Mouse (Mus musculus): ENCODE results near the gene Nxpe2. TPM values are rescaled to one million over a fixed set of nuclear protein-coding genes. Genes with fewer than 3 reads are reported as not detected.
A peak's percentile ranks its signal among the peaks of the same experiment; 100 is the strongest.

Gene Nxpe2
- 0.69 and 0.76 TPM in 2 replicates for polyA plus RNA-seq (2016; fragmentation: Nextera tagmentation; extraction: Ambion mirVana)

GRCm38 (mm10) chr9:48353148-48353698 lies at the start of gene Nxpe2:
TSS of gene Nxpe2 (minus strand) at chr9:48353454.
- 63% methylated on average over 2 of the region's 2 CpGs for WGBS
- Histone ChIP-seq H3K27ac (0 out of 2 replicates have a peak within 1 kb of the TSS, but pooled peaks have one; percentile 7), H3K4me1 (peaks cover 5% of the 10 kb centered on the region; the same call in 1 of the 2 replicates), H3K36me3 (no peaks in the 10 kb centered on the region), H3K27me3 (no peaks in the 10 kb centered on the region), H3K4me2 (replicated peaks) (no peak within 1 kb of the TSS), H3K4me3 (no peak within 1 kb of the TSS), H3K9ac (no peak within 1 kb of the TSS), H3K9me3 (replicated peaks) (no peaks in the 10 kb centered on the region)
- ATAC-seq (ENCODE audit: low FRiP score), result no peak

- Histone ChIP-seq H3K4me2 (replicated peaks) (no peak overlapping the region), H3K4me1 (no peaks in the 10 kb centered on the region), H3K4me3 (no peak overlapping the region), H3K9ac (no peak overlapping the region), H3K27me3 (no peaks in the 10 kb centered on the region), H3K36me3 (no peaks in the 10 kb centered on the region), H3K27ac (no peak overlapping the region), H3K9me3 (replicated peaks) (no peaks in the 10 kb centered on the region)
- no peak for ATAC-seq (ENCODE audit: low FRiP score)
- WGBS, result 92% methylated on average over 3 of the region's 3 CpGs
These were observed 36.7 kb upstream of the Nxpe2 start for GRCm38 (mm10) chr9:48389983-48390382.

GRCm38 (mm10) chr9:48388451-48388850 lies 35.2 kb upstream of the Nxpe2 start:
- Histone ChIP-seq H3K9me3 (replicated peaks) (no peaks in the 10 kb centered on the region), H3K4me3 (no peak overlapping the region), H3K4me2 (replicated peaks) (no peak overlapping the region), H3K36me3 (no peaks in the 10 kb centered on the region), H3K4me1 (no peaks in the 10 kb centered on the region), H3K27ac (no peak overlapping the region), H3K9ac (no peak overlapping the region), H3K27me3 (no peaks in the 10 kb centered on the region)
- WGBS, result 77% methylated on average over 4 of the region's 4 CpGs
- no peak for ATAC-seq (ENCODE audit: low FRiP score)

GRCm38 (mm10) chr9:48374357-48374756 lies 21.1 kb upstream of the Nxpe2 start:
- no peak overlapping the region for H3K4me2 ChIP-seq (replicated peaks)
- no peak overlapping the region for H3K9ac ChIP-seq
- WGBS, result 84% methylated on average over 2 of the region's 2 CpGs
- no peaks in the 10 kb centered on the region for H3K4me1 ChIP-seq
- H3K36me3 ChIP-seq, result no peaks in the 10 kb centered on the region
- ATAC-seq (ENCODE audit: low FRiP score), result no peak
- H3K27ac ChIP-seq, result no peak overlapping the region
- H3K9me3 ChIP-seq (replicated peaks), result no peaks in the 10 kb centered on the region
- H3K27me3 ChIP-seq, result no peaks in the 10 kb centered on the region
- no peak overlapping the region for H3K4me3 ChIP-seq

- Histone ChIP-seq H3K36me3 (no peaks in the 10 kb centered on the region), H3K27ac (no peak overlapping the region), H3K4me2 (replicated peaks) (no peak overlapping the region), H3K9ac (no peak overlapping the region), H3K4me3 (no peak overlapping the region), H3K4me1 (no peaks in the 10 kb centered on the region), H3K27me3 (no peaks in the 10 kb centered on the region), H3K9me3 (replicated peaks) (no peaks in the 10 kb centered on the region)
- WGBS, result 70% methylated on average over 4 of the region's 4 CpGs
- no peak for ATAC-seq (ENCODE audit: low FRiP score)
These were observed 20.1 kb upstream of the Nxpe2 start for GRCm38 (mm10) chr9:48373232-48373878.

GRCm38 (mm10) chr9:48362743-48363142 lies 9.5 kb upstream of the Nxpe2 start:
- WGBS, result 80% methylated on average over 6 of the region's 6 CpGs
- no peak overlapping the region for H3K9ac ChIP-seq
- H3K27me3 ChIP-seq, result no peaks in the 10 kb centered on the region
- no peaks in the 10 kb centered on the region for H3K9me3 ChIP-seq (replicated peaks)
- H3K27ac ChIP-seq, result no peak overlapping the region
- no peak for ATAC-seq (ENCODE audit: low FRiP score)
- no peak overlapping the region for H3K4me2 ChIP-seq (replicated peaks)
- H3K4me3 ChIP-seq, result no peak overlapping the region
- no peaks in the 10 kb centered on the region for H3K36me3 ChIP-seq
- 0 out of 2 replicates have a peak, but pooled peaks cover 6% of the 10 kb centered on the region for H3K4me1 ChIP-seq

- Histone ChIP-seq H3K27ac (no peak overlapping the region), H3K9ac (no peak overlapping the region), H3K4me2 (replicated peaks) (no peak overlapping the region), H3K4me3 (no peak overlapping the region), H3K36me3 (no peaks in the 10 kb centered on the region), H3K4me1 (0 out of 2 replicates have a peak, but pooled peaks cover 6% of the 10 kb centered on the region), H3K27me3 (no peaks in the 10 kb centered on the region), H3K9me3 (replicated peaks) (no peaks in the 10 kb centered on the region)
- no peak for ATAC-seq (ENCODE audit: low FRiP score)
- 64% methylated on average over 14 of the region's 14 CpGs for WGBS
These were observed 8.8 kb upstream of the Nxpe2 start for GRCm38 (mm10) chr9:48361815-48362631.

- Histone ChIP-seq H3K9me3 (replicated peaks) (no peaks in the 10 kb centered on the region), H3K36me3 (no peaks in the 10 kb centered on the region), H3K27ac (no peak overlapping the region), H3K9ac (no peak overlapping the region), H3K4me2 (replicated peaks) (no peak overlapping the region), H3K4me1 (0 out of 2 replicates have a peak, but pooled peaks cover 6% of the 10 kb centered on the region), H3K27me3 (no peaks in the 10 kb centered on the region), H3K4me3 (no peak overlapping the region)
- no peak for ATAC-seq (ENCODE audit: low FRiP score)
- 75% methylated on average over 4 of the region's 4 CpGs for WGBS
These were observed 7.6 kb upstream of the Nxpe2 start for GRCm38 (mm10) chr9:48360826-48361225.

- H3K27ac ChIP-seq, result no peak overlapping the region
- no peak overlapping the region for H3K4me3 ChIP-seq
- H3K36me3 ChIP-seq, result no peaks in the 10 kb centered on the region
- ATAC-seq (ENCODE audit: low FRiP score), result no peak
- no peak overlapping the region for H3K9ac ChIP-seq
- peaks cover 8% of the 10 kb centered on the region; the same call in 1 of the 2 replicates for H3K4me1 ChIP-seq
- WGBS, result 93% methylated on average over 3 of the region's 3 CpGs
- H3K9me3 ChIP-seq (replicated peaks), result no peaks in the 10 kb centered on the region
- H3K27me3 ChIP-seq, result no peaks in the 10 kb centered on the region
- no peak overlapping the region for H3K4me2 ChIP-seq (replicated peaks)
These were observed 3.8 kb upstream of the Nxpe2 start for GRCm38 (mm10) chr9:48357097-48357496.

GRCm38 (mm10) chr9:48354793-48355192 lies 1.5 kb upstream of the Nxpe2 start:
- no peak overlapping the region for H3K27ac ChIP-seq
- H3K27me3 ChIP-seq, result no peaks in the 10 kb centered on the region
- H3K4me3 ChIP-seq, result no peak overlapping the region
- H3K9me3 ChIP-seq (replicated peaks), result no peaks in the 10 kb centered on the region
- WGBS, result 51% methylated on average over 3 of the region's 3 CpGs
- no peak overlapping the region for H3K4me2 ChIP-seq (replicated peaks)
- no peak overlapping the region for H3K9ac ChIP-seq
- no peak for ATAC-seq (ENCODE audit: low FRiP score)
- H3K36me3 ChIP-seq, result no peaks in the 10 kb centered on the region
- H3K4me1 ChIP-seq, result peaks cover 5% of the 10 kb centered on the region; the same call in 1 of the 2 replicates

GRCm38 (mm10) chr9:48354122-48354521 lies 868 bp upstream of the Nxpe2 start:
- H3K4me3 ChIP-seq, result no peak overlapping the region
- no peaks in the 10 kb centered on the region for H3K9me3 ChIP-seq (replicated peaks)
- H3K36me3 ChIP-seq, result no peaks in the 10 kb centered on the region
- no peak overlapping the region for H3K27ac ChIP-seq
- no peak overlapping the region for H3K4me2 ChIP-seq (replicated peaks)
- WGBS, result 52% methylated on average over 4 of the region's 4 CpGs
- peaks cover 5% of the 10 kb centered on the region; the same call in 1 of the 2 replicates for H3K4me1 ChIP-seq
- no peak for ATAC-seq (ENCODE audit: low FRiP score)
- no peaks in the 10 kb centered on the region for H3K27me3 ChIP-seq
- no peak overlapping the region for H3K9ac ChIP-seq

- H3K9me3 ChIP-seq (replicated peaks), result no peaks in the 10 kb centered on the region
- no peak overlapping the region for H3K4me3 ChIP-seq
- no peaks in the 10 kb centered on the region for H3K27me3 ChIP-seq
- 87% methylated on average over 3 of the region's 3 CpGs for WGBS
- H3K27ac ChIP-seq, result no peak overlapping the region
- H3K9ac ChIP-seq, result no peak overlapping the region
- H3K36me3 ChIP-seq, result no peaks in the 10 kb centered on the region
- no peak overlapping the region for H3K4me2 ChIP-seq (replicated peaks)
- H3K4me1 ChIP-seq, result no peaks in the 10 kb centered on the region
- no peak for ATAC-seq (ENCODE audit: low FRiP score)
These were observed 7.4 kb downstream of the Nxpe2 start for GRCm38 (mm10) chr9:48345866-48346265.

Measured in hindbrain, embryonic 12.5 days (tissue).